ENCODE assay signal across 25 mouse cellular contexts in the genomic region with DNA sequence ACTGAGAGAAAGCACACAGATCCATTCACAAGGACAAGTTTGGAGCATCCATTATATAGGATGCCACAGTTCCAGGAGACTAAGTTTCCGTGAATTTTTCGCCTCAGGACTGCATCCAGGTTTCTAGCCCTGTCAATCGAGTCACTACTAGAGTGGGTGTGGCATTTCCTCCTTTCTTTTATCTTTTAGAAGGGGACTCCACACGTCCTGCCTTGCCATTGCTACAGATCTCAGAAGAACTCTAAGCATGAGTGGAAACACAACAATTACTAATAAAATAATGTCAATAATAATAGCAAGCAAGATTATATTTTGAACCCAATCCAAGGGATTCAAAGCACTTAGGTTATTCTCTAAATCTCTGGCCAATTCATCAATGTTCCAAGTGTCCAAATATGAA. TPM values are rescaled to one million over a fixed set of nuclear protein-coding genes. Genes with fewer than 3 reads are reported as not detected.
A peak's percentile ranks its signal among the peaks of the same experiment; 100 is the strongest.
DNase-seq lines count a peak whose midpoint lies in the region; TF ChIP-seq lines count a peak whose summit lies in the region.
"Had no signal": no experiment of that assay in that cellular context is flagged by ENCODE, and none has a peak within 500 bp of the region (broad histone marks: within the 10 kb centered on the region; RNA-seq: fewer than 3 reads in every experiment).

No protein-coding gene starts in this region.

- H3K27me3 ChIP-seq in MEL (ENCODE audit: control insufficient read depth in 1 of 2, insufficient read depth in 2 of 2, low read length in 2 of 2), result no peaks in the 10 kb centered on the region
- H3K27me3 ChIP-seq: CH12.LX, Patski had no signal

- peaks cover 0 to 25% of the 10 kb centered on the region in 2 experiments; a peak in 2 of 4 replicates for H3K36me3 ChIP-seq in MEL (ENCODE audit: control insufficient read depth in 1 of 2, insufficient read depth in 2 of 2, low read length in 2 of 2)

- no peaks in the 10 kb centered on the region for H3K9me3 ChIP-seq in MEL (replicated peaks; ENCODE audit: insufficient read depth, low read length)
- H3K9me3 ChIP-seq: G1E had no signal

- no peak overlapping the region for H3K9ac ChIP-seq in MEL (ENCODE audit: control insufficient read depth, low read depth, low read length, poor library complexity, severe bottlenecking)

- DNase-seq in MEL (ENCODE audit: low read depth, low spot score) (peak; percentile 61), MEL-GATA-1-ER (ENCODE audit: extremely low read depth, low read depth) (peak; percentile 28)
- no peak for DNase-seq in cerebellum, postnatal 10 days
- DNase-seq in urinary bladder, postnatal 25 days (ENCODE audit: low spot score), result no peak
- DNase-seq: adrenal gland, adult 2 months; adrenal gland, adult 8-10 months; adrenal gland, postnatal 10 days; adrenal gland, postnatal 14 days; adrenal gland, postnatal 25 days; adrenal gland, postnatal 36 days; B cell, adult 2 months; cerebellum, adult 11 months; cerebellum, adult 11-12 months; cerebellum, adult 18-20 months; cerebellum, adult 2 months; cerebellum, adult 8-10 months had no signal

- H3K27ac ChIP-seq in MEL (ENCODE audit: control insufficient read depth, low read depth, low read length), result peak overlapping the region; percentile 39; the same call in 1 of the 2 replicates

- no peaks in the 10 kb centered on the region for H3K79me2 ChIP-seq in MEL (ENCODE audit: control insufficient read depth, insufficient read depth, low read length, poor library complexity)

- TF ChIP-seq EP300 in MEL (IDR thresholded peaks at IDR 0.05; ENCODE audit: low read depth in 1 of 2, low read length in 2 of 2), result peak; percentile 60 to 72

- TF ChIP-seq RAD21 in MEL (IDR thresholded peaks at IDR 0.05; ENCODE audit: low read depth, low read length), result no peak

- no peak overlapping the region for H3K4me3 ChIP-seq in MEL (ENCODE audit: control insufficient read depth in 1 of 2, insufficient read depth in 1 of 2, low read depth in 2 of 2, low read length in 2 of 2)

- TF ChIP-seq POLR2A in MEL (IDR thresholded peaks at IDR 0.05; ENCODE audit: control insufficient read depth in 1 of 2, insufficient read depth in 1 of 2, low read depth in 1 of 2, low read length in 2 of 2, poor library complexity in 1 of 2), result no peak

- TF ChIP-seq CTCF in MEL (IDR thresholded peaks at IDR 0.05 in 2 of 3, conservative IDR thresholded peaks at IDR 0.05 in 1 of 3; ENCODE audit: control insufficient read depth in 1 of 3, insufficient read depth in 1 of 3, low read depth in 2 of 3, low read length in 3 of 3, poor library complexity in 1 of 3, severe bottlenecking in 1 of 3), result no peak

- H3K4me1 ChIP-seq in MEL (ENCODE audit: control insufficient read depth in 1 of 2, insufficient read depth in 2 of 2, low read length in 2 of 2), result peaks cover 11 to 21% of the 10 kb centered on the region in 2 experiments

TF ChIP-seq in MEL, 35 proteins besides CTCF, POLR2A, EP300 and RAD21:
- TF ChIP-seq MAZ (IDR thresholded peaks at IDR 0.05; ENCODE audit: low read depth, low read length), result no peak
- peak; percentile 47 for TF ChIP-seq GATA1 (IDR thresholded peaks at IDR 0.05; ENCODE audit: low read depth, low read length)

RNA-seq across cellular contexts. Expression of a gene that starts 8.1 kb away (rescaled TPM):
- total RNA-seq in MEL (2012; rRNA removed), result not detected in 2 replicates
- polyA plus RNA-seq in MEL (2012; ENCODE audit: insufficient read depth in 1 of 2, insufficient read length in 2 of 2, low read depth in 1 of 2, low replicate concordance in 2 of 2, missing spikeins in 1 of 2), result not detected
- total RNA-seq: adrenal gland, adult 18-20 months; adrenal gland, postnatal 14 days; adrenal gland, postnatal 25 days; adrenal gland, postnatal 4 days; CH12.LX had no signal
- polyA plus RNA-seq: activated CD4-positive, CD25-positive, alpha-beta regulatory T cell, adult 4 months; adrenal gland, adult 2 months; brain, embryonic 14.5 days; C2C12; CD4-positive, CD25-positive, alpha-beta regulatory T cell, adult 4 months; cerebellum, adult 2 months; G1E had no signal

RNA-seq across cellular contexts. Expression of a gene that starts 31.6 kb away (rescaled TPM):
- total RNA-seq in MEL (2012; rRNA removed), result 18.3 and 20.2 TPM in 2 replicates
- polyA plus RNA-seq in MEL (2012; ENCODE audit: insufficient read depth in 1 of 2, insufficient read length in 2 of 2, low read depth in 1 of 2, low replicate concordance in 2 of 2, missing spikeins in 1 of 2), result 10 to 100 TPM in 1 of 2 experiments, not detected in 1; 12.8 TPM

Comparison
In these comparisons a context has a peak if more than half of its experiments do, and no peak if none do; other contexts are left out.
1. DNase-seq: peak in MEL (single experiment) and MEL-GATA-1-ER (single experiment); none in cerebellum, postnatal 10 days (0 of 2) and urinary bladder, postnatal 25 days (single experiment).